Mouse (Mus musculus): ENCODE measurements around the gene Pitpna. TPM values are rescaled to one million over a fixed set of nuclear protein-coding genes. Genes with fewer than 3 reads are reported as not detected.

The Pitpna gene
- polyA plus RNA-seq, 1 experiment from 2014 or later = 161 TPM

DNA sequence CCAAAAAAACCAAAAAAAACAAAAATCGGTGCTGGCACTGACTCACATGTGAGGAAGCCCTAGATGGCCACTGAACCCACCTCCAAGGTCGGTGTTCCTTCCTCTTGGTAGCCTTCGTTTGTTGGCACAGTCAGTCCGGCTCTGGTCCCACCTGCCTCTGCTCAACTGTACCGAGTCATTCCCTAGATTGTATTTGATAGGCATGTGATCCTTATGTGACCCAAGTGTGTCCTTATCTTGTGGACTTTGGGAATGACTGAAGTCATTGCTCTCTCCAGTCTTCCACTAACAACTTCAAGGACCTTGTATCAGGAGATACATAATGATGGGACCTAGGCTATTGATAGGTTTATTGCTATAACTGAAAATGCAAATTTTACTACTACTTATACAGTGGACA, 16.9 kb downstream of the Pitpna start:
- Histone ChIP-seq H3K4me3 (ENCODE audit: low read depth, low read length) (no peak overlapping the region), H3K27me3 (replicated peaks; ENCODE audit: control insufficient read depth, insufficient read depth, low read length) (no peaks in the 10 kb centered on the region), H3K36me3 (ENCODE audit: control insufficient read depth, insufficient read depth) (peaks cover 68% of the 10 kb centered on the region), H3K9ac (ENCODE audit: low read depth, low read length) (no peak overlapping the region), H3K4me1 (replicated peaks; ENCODE audit: control insufficient read depth, insufficient read depth, low read length) (no peaks in the 10 kb centered on the region), H3K9me3 (ENCODE audit: control insufficient read depth) (no peaks in the 10 kb centered on the region), H3K4me2 (replicated peaks; ENCODE audit: low read depth) (no peak overlapping the region), H3K27ac (ENCODE audit: low read depth, low read length) (peak overlapping the region; percentile 65)
- peak; percentile 80 for ATAC-seq
- 44% methylated on average over 5 of the region's 5 CpGs for WGBS
- TF ChIP-seq CTCF (IDR thresholded peaks at IDR 0.05; ENCODE audit: low read depth) = no peak

DNA sequence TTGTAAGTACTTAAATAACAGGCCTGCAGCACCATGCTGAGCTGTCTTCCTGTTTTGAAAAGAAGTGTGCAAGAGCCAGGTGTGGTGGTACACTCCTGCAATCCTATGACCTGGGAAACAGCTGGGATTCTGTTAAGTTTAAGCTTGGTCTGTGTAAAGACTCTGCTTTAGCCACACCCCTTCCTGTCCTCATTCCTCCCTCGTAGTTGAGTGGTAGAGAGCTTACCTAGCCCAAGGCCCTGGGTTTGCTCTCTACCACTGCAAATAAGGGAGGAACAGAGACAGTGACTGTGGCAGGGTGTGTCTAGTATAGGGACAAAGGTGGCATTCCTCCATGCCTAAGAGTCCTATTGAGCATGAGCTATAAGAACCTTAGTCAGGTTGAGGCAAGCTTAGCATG, 17.4 kb downstream of the Pitpna start:
- Histone ChIP-seq H3K4me2 (replicated peaks; ENCODE audit: low read depth) (no peak overlapping the region), H3K4me1 (replicated peaks; ENCODE audit: control insufficient read depth, insufficient read depth, low read length) (no peaks in the 10 kb centered on the region), H3K9ac (ENCODE audit: low read depth, low read length) (no peak overlapping the region), H3K9me3 (ENCODE audit: control insufficient read depth) (no peaks in the 10 kb centered on the region), H3K27ac (ENCODE audit: low read depth, low read length) (peak overlapping the region; percentile 65), H3K27me3 (replicated peaks; ENCODE audit: control insufficient read depth, insufficient read depth, low read length) (no peaks in the 10 kb centered on the region), H3K36me3 (ENCODE audit: control insufficient read depth, insufficient read depth) (peaks cover 69% of the 10 kb centered on the region), H3K4me3 (ENCODE audit: low read depth, low read length) (no peak overlapping the region)
- WGBS = 29% methylated on average over 1 of the region's 1 CpGs
- peak; percentile 81 for ATAC-seq
- no peak for TF ChIP-seq CTCF (IDR thresholded peaks at IDR 0.05; ENCODE audit: low read depth)

- Histone ChIP-seq H3K27me3 (replicated peaks; ENCODE audit: control insufficient read depth, insufficient read depth, low read length) (no peaks in the 10 kb centered on the region), H3K9ac (ENCODE audit: low read depth, low read length) (no peak overlapping the region), H3K4me1 (replicated peaks; ENCODE audit: control insufficient read depth, insufficient read depth, low read length) (no peaks in the 10 kb centered on the region), H3K27ac (ENCODE audit: low read depth, low read length) (peak overlapping the region; percentile 57; the same call in 1 of the 2 replicates), H3K9me3 (ENCODE audit: control insufficient read depth) (no peaks in the 10 kb centered on the region), H3K4me2 (replicated peaks; ENCODE audit: low read depth) (no peak overlapping the region), H3K36me3 (ENCODE audit: control insufficient read depth, insufficient read depth) (peaks cover 65% of the 10 kb centered on the region), H3K4me3 (ENCODE audit: low read depth, low read length) (no peak overlapping the region)
- ATAC-seq = 0 out of 2 replicates have a peak, but pooled peaks have one; percentile 26
- TF ChIP-seq CTCF (IDR thresholded peaks at IDR 0.05; ENCODE audit: low read depth) = no peak
- WGBS = 68% methylated on average over 5 of the region's 5 CpGs
These were observed 20.9 kb downstream of the Pitpna start for GRCm38 (mm10) chr11:75608776-75609175.

DNA sequence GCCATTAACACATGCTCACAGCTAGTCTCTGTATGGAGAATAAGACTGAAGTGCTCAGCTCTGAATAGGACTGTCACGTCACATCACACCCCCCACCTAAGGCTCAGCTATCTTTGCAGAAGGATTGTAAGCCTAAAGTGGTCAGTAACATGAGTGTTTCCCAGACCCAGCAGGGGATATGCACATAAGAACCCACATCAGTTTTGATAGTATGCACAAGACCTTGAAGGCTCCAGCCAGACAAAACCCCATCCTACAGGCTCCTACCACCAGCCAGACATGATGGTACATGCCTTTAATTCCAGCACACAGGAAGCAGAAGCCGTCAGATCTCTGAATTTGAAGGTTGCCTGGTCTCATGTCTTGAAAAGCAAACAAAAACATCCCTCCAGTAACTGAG, 22.1 kb downstream of the Pitpna start:
- no peak for TF ChIP-seq CTCF (IDR thresholded peaks at IDR 0.05; ENCODE audit: low read depth)
- 85% methylated on average over 2 of the region's 2 CpGs for WGBS
- no peak for ATAC-seq
- no peak overlapping the region for H3K9ac ChIP-seq (ENCODE audit: low read depth, low read length)
- no peaks in the 10 kb centered on the region for H3K9me3 ChIP-seq (ENCODE audit: control insufficient read depth)
- no peaks in the 10 kb centered on the region for H3K4me1 ChIP-seq (replicated peaks; ENCODE audit: control insufficient read depth, insufficient read depth, low read length)
- no peak overlapping the region for H3K27ac ChIP-seq (ENCODE audit: low read depth, low read length)
- no peak overlapping the region for H3K4me3 ChIP-seq (ENCODE audit: low read depth, low read length)
- H3K27me3 ChIP-seq (replicated peaks; ENCODE audit: control insufficient read depth, insufficient read depth, low read length) = no peaks in the 10 kb centered on the region
- H3K4me2 ChIP-seq (replicated peaks; ENCODE audit: low read depth) = no peak overlapping the region
- H3K36me3 ChIP-seq (ENCODE audit: control insufficient read depth, insufficient read depth) = peaks cover 62% of the 10 kb centered on the region

DNA sequence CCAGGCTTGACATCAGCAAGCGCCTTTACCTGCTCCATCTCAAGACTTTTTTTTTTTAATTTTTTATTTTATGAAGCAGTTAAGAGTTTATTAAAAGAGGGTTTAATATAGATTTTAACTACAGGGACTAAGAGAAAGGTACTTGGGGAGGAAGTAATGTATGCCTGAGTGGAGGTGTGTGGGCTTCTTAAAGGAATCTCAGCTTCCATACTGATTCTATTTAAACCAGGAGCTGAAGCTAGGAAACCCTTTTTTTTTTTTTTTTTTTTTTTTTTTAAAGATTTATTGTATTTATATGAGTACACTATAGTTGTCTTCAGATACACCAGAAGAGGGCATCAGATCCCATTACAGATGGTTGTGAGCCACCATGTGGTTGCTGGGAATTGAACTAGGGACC, 26.9 kb downstream of the Pitpna start:
- no peak for TF ChIP-seq CTCF (IDR thresholded peaks at IDR 0.05; ENCODE audit: low read depth)

DNA sequence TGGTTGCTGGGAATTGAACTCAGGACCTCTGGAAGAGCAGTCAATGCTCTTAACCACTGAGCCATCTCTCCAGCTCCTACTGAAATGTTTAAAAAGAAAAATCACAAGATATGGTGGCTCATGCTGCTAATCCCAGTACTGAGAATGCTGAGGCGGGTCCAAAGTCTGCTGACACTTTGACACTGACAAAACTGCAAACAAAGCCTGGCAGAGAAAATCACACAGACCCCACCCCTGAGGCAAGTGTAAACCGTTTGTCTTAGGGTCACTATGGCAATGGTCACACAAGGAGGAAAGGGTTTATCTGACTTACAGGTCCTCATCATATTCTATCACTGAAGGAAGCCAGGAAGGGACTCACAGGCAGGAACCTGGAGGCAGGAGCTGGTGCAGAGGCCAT, 27.7 kb downstream of the Pitpna start:
- Histone ChIP-seq H3K27me3 (replicated peaks; ENCODE audit: control insufficient read depth, insufficient read depth, low read length) (no peaks in the 10 kb centered on the region), H3K4me1 (replicated peaks; ENCODE audit: control insufficient read depth, insufficient read depth, low read length) (no peaks in the 10 kb centered on the region), H3K4me3 (ENCODE audit: low read depth, low read length) (no peak overlapping the region), H3K27ac (ENCODE audit: low read depth, low read length) (no peak overlapping the region), H3K36me3 (ENCODE audit: control insufficient read depth, insufficient read depth) (peaks cover 61% of the 10 kb centered on the region), H3K9me3 (ENCODE audit: control insufficient read depth) (no peaks in the 10 kb centered on the region), H3K9ac (ENCODE audit: low read depth, low read length) (no peak overlapping the region), H3K4me2 (replicated peaks; ENCODE audit: low read depth) (no peak overlapping the region)
- TF ChIP-seq CTCF (IDR thresholded peaks at IDR 0.05; ENCODE audit: low read depth) = no peak
- 64% methylated on average over 2 of the region's 2 CpGs for WGBS
- ATAC-seq = peak; percentile 46; the same call in 1 of the 2 replicates

More for the DNA sequence above, 26.9 kb downstream of the Pitpna start:
- H3K27me3 ChIP-seq (replicated peaks; ENCODE audit: control insufficient read depth, insufficient read depth, low read length) = no peaks in the 10 kb centered on the region
- no peak for ATAC-seq
- no peak overlapping the region for H3K4me3 ChIP-seq (ENCODE audit: low read depth, low read length)
- no peaks in the 10 kb centered on the region for H3K4me1 ChIP-seq (replicated peaks; ENCODE audit: control insufficient read depth, insufficient read depth, low read length)
- H3K4me2 ChIP-seq (replicated peaks; ENCODE audit: low read depth) = no peak overlapping the region
- H3K9ac ChIP-seq (ENCODE audit: low read depth, low read length) = no peak overlapping the region
- H3K36me3 ChIP-seq (ENCODE audit: control insufficient read depth, insufficient read depth) = peaks cover 61% of the 10 kb centered on the region
- WGBS = 100% methylated on average over 1 of the region's 1 CpGs
- no peaks in the 10 kb centered on the region for H3K9me3 ChIP-seq (ENCODE audit: control insufficient read depth)
- H3K27ac ChIP-seq (ENCODE audit: low read depth, low read length) = no peak overlapping the region

- no peak overlapping the region for H3K4me2 ChIP-seq (replicated peaks; ENCODE audit: low read depth)
- no peak overlapping the region for H3K9ac ChIP-seq (ENCODE audit: low read depth, low read length)
- WGBS = 86% methylated on average over 5 of the region's 5 CpGs
- H3K27ac ChIP-seq (ENCODE audit: low read depth, low read length) = no peak overlapping the region
- no peaks in the 10 kb centered on the region for H3K9me3 ChIP-seq (ENCODE audit: control insufficient read depth)
- peaks cover 57% of the 10 kb centered on the region for H3K36me3 ChIP-seq (ENCODE audit: control insufficient read depth, insufficient read depth)
- no peaks in the 10 kb centered on the region for H3K27me3 ChIP-seq (replicated peaks; ENCODE audit: control insufficient read depth, insufficient read depth, low read length)
- no peak overlapping the region for H3K4me3 ChIP-seq (ENCODE audit: low read depth, low read length)
- H3K4me1 ChIP-seq (replicated peaks; ENCODE audit: control insufficient read depth, insufficient read depth, low read length) = no peaks in the 10 kb centered on the region
- no peak for ATAC-seq
- peak; percentile 63 for TF ChIP-seq CTCF (IDR thresholded peaks at IDR 0.05; ENCODE audit: low read depth)
These were observed 31.2 kb downstream of the Pitpna start for GRCm38 (mm10) chr11:75619133-75619532.

Measured in intestine, postnatal 0 days (tissue).